Mouse (Mus musculus) CD4-positive naive resting alpha-beta T cell, adult 57 days (primary cell): ENCODE measurements around the gene Fhl1. TPM values are rescaled to one million over a fixed set of nuclear protein-coding genes. Genes with fewer than 3 reads are reported as not detected.

Source experiments
- total RNA-seq: library from RNA; stranded (reverse); gene quantifications from one replicate; pipeline ENCODE4 v1.2.4, GENCODE M21; 2023

The Fhl1 gene
- 2.2 TPM for total RNA-seq

DNA sequence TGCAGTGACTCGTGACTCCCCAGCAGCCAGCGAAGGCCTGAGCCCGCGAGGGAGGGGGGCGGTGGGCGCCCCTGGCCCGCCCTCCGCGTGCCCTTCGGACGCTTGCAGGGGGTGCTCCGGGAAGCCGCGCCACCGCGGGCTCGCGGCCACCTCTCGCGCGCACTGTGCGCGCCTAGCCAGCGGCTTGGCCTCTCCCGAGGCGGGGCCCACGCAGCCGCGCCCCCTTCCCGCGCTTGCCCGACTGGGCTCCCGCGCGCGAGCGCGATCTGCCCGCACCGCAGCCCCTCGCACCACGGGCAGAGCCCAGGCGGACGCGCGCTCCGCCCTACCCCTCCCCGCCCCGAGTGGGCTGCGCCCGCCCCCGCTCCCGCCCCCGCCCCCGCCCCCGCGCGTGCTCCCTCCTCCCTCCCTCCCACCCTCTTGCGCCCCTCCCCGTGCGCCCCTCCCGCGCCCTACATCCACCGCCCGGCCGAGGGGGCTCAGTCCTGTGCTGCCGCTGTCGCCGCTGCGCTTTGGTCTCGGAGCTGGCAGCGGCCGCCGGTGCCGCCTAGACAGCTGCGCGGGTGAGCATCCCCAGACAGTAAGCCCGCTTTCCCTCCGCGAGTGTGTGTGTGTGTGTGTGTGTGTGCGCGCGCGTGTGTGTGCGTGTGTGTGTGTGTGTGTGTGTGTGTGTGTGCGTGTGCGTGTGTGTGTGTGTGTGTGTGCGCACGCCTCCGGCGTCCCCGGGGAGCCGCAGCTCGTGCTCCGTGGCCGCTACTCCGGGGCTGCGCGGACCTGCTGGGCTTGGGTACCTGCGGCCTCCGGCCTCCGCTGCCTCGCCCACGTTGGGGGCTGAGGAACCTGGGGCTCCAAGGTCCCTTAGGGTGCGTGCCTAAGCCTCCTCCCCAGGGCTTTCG is at the start of gene Fhl1:
Fhl1 (plus strand) TSS at position 482 of the 896 bp plus-strand sequence.

DNA sequence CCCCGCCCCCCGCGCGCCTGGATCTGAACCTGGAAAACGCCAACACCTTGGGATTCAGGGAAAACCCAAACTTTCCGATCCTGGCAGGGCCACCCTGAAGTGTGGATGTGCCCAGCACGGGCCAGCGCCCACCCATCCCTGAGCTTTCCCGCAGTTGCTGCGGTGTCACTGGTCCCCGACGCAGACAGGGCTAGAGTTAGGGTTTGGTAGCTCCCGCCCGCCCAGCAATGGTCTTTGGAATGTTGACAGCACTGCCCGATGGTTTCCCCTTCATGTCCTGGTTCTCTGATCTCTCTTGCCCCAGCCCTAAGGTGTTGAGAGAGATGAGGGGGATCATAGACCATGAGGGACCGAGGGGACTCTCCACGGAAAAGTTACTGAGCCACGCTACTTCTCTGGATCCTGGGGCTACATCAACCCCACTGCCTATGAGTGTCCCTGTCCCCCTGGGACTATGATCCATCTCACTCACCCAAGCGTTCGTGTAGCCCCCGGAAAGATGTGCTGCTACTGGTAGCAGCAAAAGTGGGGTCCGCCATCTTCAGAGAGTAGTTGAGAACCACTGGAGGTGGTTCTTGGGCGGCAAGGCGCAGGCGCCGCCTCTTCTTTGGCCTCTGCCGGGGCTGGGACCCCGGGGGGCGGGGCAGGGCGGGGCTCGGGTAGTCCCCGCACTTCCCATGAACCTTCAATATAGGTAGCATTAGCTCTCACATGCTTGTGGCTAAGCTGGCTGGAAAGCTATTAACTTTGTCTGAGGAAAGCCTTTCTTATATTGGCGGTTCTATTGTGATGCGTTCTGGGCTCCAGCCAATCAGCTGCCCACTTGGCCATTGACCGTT is 90.4 kb downstream of the Fhl1 start, which contains the start of gene Map7d3:
Map7d3 (minus strand) TSS at position 562 of the 839 bp plus-strand sequence.

Other genes with a start within 250 kb of the Fhl1 start
- not detected for gene Gm10477, start 207.0 kb upstream of the Fhl1 start, total RNA-seq
- not detected for gene Gm648, start 182.2 kb upstream of the Fhl1 start, total RNA-seq
- gene Mmgt1, start 133.7 kb upstream of the Fhl1 start, total RNA-seq = 9.6 TPM
- 15.0 TPM for gene Slc9a6, start 122.0 kb upstream of the Fhl1 start, total RNA-seq
- gene Map7d3, start 90.5 kb downstream of the Fhl1 start, total RNA-seq = not detected
- gene Adgrg4, start 138.4 kb downstream of the Fhl1 start, total RNA-seq = not detected